Mouse (Mus musculus): ENCODE data around the gene Olfr821. TPM values are rescaled to one million over a fixed set of nuclear protein-coding genes. Genes with fewer than 3 reads are reported as not detected.
"Not testable (repeated sequence)": the region's sequence is repeated elsewhere in the genome, so short reads cannot be mapped to it uniquely, and the experiment has no call there.

Olfr821 gene
- not detected in 2 replicates for polyA plus RNA-seq (2012; rRNA removed)

DNA sequence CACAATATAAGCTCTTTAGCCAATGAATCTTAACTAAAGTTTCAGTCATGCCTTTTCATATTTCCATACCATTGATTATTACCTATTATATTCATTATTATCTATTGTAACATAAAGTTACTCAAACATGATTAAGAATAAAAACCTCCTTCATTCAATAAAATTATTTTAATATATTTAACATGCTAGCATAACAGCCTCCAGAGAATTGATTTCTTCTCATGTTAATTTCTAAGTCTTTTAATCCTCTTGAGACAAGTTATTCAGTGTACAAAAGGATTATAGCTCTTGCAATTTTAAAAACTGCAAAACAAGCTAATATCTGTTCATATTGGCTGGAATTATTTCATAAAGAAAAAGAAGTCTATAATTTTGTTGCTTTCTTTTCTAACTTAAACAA, at the start of gene Olfr821:
Olfr821 (plus strand) TSS at position 301 of the 400 bp plus-strand sequence.
- DNase-seq (ENCODE audit: extremely low spot score in 1 of 2, low spot score in 1 of 2), result no peak

DNA sequence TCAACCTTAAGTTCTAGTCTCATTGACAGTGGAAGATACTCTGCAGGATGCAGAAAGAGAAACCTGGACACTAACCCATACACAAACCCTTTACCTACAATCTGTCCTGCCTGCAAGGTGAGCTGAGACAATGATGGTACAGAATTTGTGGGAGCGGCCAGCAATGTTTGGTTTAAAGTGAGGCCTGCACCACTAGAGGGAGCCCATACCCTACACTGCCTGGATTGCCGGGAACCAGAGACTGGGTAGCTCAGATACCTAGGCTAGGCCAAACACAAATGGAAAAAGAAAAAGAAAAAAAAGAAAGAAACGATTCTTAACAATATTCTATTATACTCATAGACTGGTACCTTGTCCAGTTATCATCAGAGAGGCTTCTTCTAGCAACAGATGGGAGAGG, 48.3 kb upstream of the Olfr821 start:
- not testable (repeated sequence) for DNase-seq (ENCODE audit: extremely low spot score in 1 of 2, low spot score in 1 of 2)

DNA sequence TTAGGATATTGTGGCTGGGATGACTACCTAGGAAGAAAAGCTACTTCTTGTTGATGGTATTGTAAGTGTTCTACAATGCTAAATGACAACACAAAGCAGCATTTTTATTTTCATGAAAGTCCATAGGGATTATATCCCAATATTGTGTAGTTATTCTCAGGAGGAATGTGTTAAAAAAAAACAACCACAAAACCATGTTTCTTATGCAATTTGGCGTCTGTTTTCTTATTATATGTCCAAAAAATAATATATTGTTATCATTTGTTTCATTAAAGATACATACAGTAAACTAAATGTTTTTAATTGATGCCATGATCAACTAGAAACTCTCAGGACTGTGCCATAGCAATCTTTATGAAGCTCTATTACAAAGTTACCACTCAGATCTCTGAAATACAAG, 45.2 kb upstream of the Olfr821 start, which contains the start of gene Gm10310:
Gm10310 (minus strand) TSS at position 101 of the 400 bp plus-strand sequence.
- DNase-seq (ENCODE audit: extremely low spot score in 1 of 2, low spot score in 1 of 2), result not testable (repeated sequence)

DNA sequence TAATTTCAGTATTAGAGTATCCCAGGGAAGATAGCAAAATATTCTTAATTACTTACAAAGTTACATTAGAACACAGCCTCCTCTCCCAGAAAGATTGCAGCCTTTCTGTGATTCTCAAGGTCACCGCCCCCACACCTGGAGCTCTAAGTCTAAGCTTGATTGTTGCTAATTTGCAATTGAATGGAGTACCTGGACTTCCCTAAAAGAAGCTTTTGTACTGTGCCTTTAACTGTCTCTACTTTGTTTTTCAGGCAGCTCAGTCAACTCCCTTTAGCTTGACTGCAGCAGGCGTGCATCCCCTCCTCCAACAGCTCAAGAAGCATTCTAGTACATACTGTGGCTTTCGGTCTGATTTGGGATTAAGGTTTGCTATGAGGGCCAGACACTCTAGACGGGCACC, 26.0 kb upstream of the Olfr821 start:
- DNase-seq (ENCODE audit: extremely low spot score in 1 of 2, low spot score in 1 of 2), result not testable (repeated sequence)

DNA sequence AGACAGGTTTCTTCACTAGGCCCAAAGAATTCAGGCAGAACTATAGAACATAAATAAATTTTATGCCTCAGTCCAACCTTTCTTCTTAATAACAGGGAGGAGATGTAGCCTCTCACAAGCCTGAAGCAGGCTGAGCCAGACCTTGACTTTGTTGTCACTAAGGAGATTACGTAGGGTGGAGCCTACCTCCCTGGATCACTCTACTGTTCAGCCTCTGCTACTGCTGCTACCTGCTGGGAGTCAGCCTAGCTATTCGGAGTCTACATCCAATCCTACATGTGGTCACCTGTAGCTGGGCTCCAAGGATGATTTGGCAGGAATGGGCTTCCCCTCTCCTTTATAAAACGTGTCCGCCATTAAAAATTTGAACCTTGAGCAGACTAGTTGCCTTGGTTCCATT, 24.8 kb upstream of the Olfr821 start:
- not testable (repeated sequence) for DNase-seq (ENCODE audit: extremely low spot score in 1 of 2, low spot score in 1 of 2)

DNA sequence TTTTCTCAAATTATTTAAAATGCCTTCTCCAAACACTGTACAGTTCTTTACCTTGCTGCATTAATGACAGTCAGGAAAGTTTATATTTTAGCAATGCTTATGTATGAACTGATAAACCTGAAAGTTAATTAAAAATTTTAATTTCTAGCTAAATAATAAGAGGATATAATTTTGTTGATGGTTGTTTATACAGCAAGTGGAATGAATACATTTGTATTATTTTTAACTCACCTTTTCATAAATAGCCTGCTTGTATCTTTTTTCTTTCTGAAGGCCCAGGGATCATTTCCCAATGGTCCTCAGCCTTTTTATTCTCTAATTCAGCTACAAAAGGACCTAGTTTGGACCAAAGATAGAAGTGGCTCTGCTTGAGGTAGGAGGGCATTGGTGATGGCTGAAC, 17.8 kb upstream of the Olfr821 start, which contains the start of gene Olfr820:
Olfr820 (plus strand) TSS at position 301 of the 400 bp plus-strand sequence.
- no peak for DNase-seq (ENCODE audit: extremely low spot score in 1 of 2, low spot score in 1 of 2)

DNA sequence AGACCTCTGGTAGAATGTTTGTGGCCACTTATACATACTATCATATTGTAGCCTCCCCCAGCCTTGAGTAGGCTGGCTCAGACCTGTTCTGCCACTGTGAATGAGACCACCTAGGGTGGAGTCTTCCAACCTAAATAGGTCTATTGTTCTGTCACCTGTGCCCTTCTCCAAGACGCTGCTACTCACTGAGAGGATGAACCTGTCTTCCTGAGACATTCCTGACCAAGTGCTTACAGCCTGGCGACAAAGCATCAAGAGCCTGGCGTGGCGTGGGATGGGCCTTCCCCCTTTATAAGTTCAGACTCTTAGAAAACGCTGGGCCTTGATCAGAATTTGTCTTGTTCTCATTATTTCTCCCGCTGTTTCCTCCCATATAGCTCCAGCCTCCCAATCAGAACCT, 6.9 kb downstream of the Olfr821 start:
- DNase-seq (ENCODE audit: extremely low spot score in 1 of 2, low spot score in 1 of 2), result no peak

DNA sequence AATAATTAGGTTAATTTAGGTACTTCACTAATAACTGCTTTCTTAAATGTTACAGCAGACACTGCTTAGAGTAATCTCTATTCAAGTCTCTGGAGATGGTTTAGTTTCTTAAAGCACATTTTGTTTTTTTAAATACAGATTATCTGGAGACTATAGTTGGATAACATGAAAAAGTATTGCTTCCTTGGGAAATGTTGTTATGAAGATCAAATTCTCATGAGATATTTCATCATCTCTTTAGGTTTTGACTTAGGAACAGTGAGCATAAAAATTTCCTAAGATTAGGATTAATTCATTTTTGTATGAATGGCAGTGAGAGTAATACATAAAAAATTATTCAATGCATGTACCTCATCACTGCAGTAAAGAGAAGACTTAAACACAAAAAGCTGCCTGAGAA, 40.8 kb downstream of the Olfr821 start, which contains the start of gene Olfr822:
Olfr822 (plus strand) TSS at position 301 of the 400 bp plus-strand sequence.
- DNase-seq (ENCODE audit: extremely low spot score in 1 of 2, low spot score in 1 of 2), result no peak

Other genes starting within 250 kb of the Olfr821 start
- gene Olfr810, start 235.4 kb upstream of the Olfr821 start, polyA plus RNA-seq (2012; rRNA removed), result not detected in 2 replicates
- not detected in 2 replicates for gene Olfr811, start 226.0 kb upstream of the Olfr821 start, polyA plus RNA-seq (2012; rRNA removed)
- gene Olfr812, start 184.3 kb upstream of the Olfr821 start, polyA plus RNA-seq (2012; rRNA removed), result not detected in 2 replicates
- gene Olfr813, start 175.0 kb upstream of the Olfr821 start, polyA plus RNA-seq (2012; rRNA removed), result not detected in 2 replicates
- gene Olfr814, start 150.5 kb upstream of the Olfr821 start, polyA plus RNA-seq (2012; rRNA removed), result not detected in 2 replicates
- not detected in 2 replicates for gene Olfr815, start 124.5 kb upstream of the Olfr821 start, polyA plus RNA-seq (2012; rRNA removed)
- not detected in 2 replicates for gene Olfr816, start 114.8 kb upstream of the Olfr821 start, polyA plus RNA-seq (2012; rRNA removed)
- gene Olfr818, start 81.2 kb upstream of the Olfr821 start, polyA plus RNA-seq (2012; rRNA removed), result not detected in 2 replicates
- gene Olfr819, start 63.1 kb upstream of the Olfr821 start, polyA plus RNA-seq (2012; rRNA removed), result not detected in 2 replicates
- gene Olfr247, start 54.2 kb upstream of the Olfr821 start, polyA plus RNA-seq (2012; rRNA removed), result not detected in 2 replicates
- gene Gm10310, start 45.3 kb upstream of the Olfr821 start, polyA plus RNA-seq (2012; rRNA removed), result not detected in 2 replicates
- gene Olfr820, start 17.7 kb upstream of the Olfr821 start, polyA plus RNA-seq (2012; rRNA removed), result not detected in 2 replicates
- gene Olfr822, start 40.9 kb downstream of the Olfr821 start, polyA plus RNA-seq (2012; rRNA removed), result not detected in 2 replicates
- gene Olfr823, start 85.0 kb downstream of the Olfr821 start, polyA plus RNA-seq (2012; rRNA removed), result not detected in 2 replicates
- gene Olfr824, start 99.7 kb downstream of the Olfr821 start, polyA plus RNA-seq (2012; rRNA removed), result not detected in 2 replicates
- gene Olfr825, start 136.4 kb downstream of the Olfr821 start, polyA plus RNA-seq (2012; rRNA removed), result not detected in 2 replicates
- not detected in 2 replicates for gene Olfr826, start 153.8 kb downstream of the Olfr821 start, polyA plus RNA-seq (2012; rRNA removed)
- gene Olfr827, start 184.1 kb downstream of the Olfr821 start, polyA plus RNA-seq (2012; rRNA removed), result not detected in 2 replicates
- gene Neurod4, start 249.9 kb downstream of the Olfr821 start, polyA plus RNA-seq (2012; rRNA removed), result 0.30 and 0.46 TPM in 2 replicates

All from frontal cortex, adult 2 months (tissue).